Mouse (Mus musculus): ENCODE data around the gene Rab1b. TPM values are rescaled to one million over a fixed set of nuclear protein-coding genes. Genes with fewer than 3 reads are reported as not detected.
"Not testable (repeated sequence)": the region's sequence is repeated elsewhere in the genome, so short reads cannot be mapped to it uniquely, and the experiment has no call there.

Rab1b gene
- polyA plus RNA-seq, 1 experiment from 2014 or later, result 231 TPM

DNA sequence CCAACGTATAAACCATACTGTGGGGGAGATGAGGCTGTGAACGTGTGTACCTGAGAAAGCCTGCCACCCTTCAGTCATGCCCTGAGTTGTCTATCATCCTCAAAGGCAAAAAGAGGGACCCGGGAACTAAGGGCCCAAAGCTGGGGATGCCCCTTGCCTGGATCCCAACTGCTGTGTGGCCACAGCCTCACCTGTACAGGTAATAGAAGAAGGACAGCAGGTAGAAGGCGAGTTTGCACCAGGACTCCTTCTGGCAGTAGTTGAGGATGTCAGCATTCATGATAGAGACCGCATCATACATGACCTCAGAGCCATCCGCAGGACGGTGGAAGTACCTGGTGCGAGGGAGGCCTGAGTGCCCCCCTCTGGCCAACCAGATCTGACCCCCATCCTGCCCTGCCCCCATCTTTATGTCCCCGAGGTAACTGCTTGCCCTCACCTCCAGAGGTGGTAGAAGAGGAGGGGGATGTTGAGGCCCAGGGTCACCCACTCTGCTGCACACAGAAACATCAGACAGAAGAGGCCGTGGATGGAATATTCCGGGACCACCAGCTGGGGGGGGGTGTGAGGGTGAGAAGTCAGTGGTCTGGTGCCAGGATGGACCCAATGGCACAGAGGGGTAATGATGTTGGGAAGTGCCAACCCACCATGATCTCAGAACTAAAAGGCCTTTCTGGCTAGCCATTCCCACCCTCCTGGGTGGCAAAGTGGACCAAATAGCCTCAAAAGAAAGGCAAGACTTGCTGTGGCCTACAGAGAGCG lies 13.2 kb downstream of the Rab1b start:
- Histone ChIP-seq H3K9me3 (ENCODE audit: control insufficient read depth, low read length) (no peaks in the 10 kb centered on the region), H3K9ac (ENCODE audit: low read length) (no peak overlapping the region), H3K4me3 (ENCODE audit: low read depth, low read length) (no peak overlapping the region), H3K4me2 (no peak overlapping the region), H3K4me1 (ENCODE audit: control insufficient read depth, insufficient read depth, low read length) (peaks cover 51% of the 10 kb centered on the region), H3K27ac (ENCODE audit: low read depth, low read length) (no peak overlapping the region), H3K27me3 (ENCODE audit: control insufficient read depth, insufficient read depth, low read length) (no peaks in the 10 kb centered on the region), H3K36me3 (ENCODE audit: control insufficient read depth, insufficient read depth, low read length) (peaks cover 5% of the 10 kb centered on the region; the same call in 1 of the 2 replicates)
- DNase-seq (ENCODE audit: low spot score, missing footprints), result peak; percentile 87
- ATAC-seq (ENCODE audit: low FRiP score), result peak; percentile 1; the same call in 1 of the 2 replicates
- 73% methylated on average over 12 of the region's 12 CpGs for WGBS

- H3K36me3 ChIP-seq (ENCODE audit: control insufficient read depth, insufficient read depth, low read length), result peaks cover 5% of the 10 kb centered on the region; the same call in 1 of the 2 replicates
- H3K9me3 ChIP-seq (ENCODE audit: control insufficient read depth, low read length), result no peaks in the 10 kb centered on the region
- H3K4me3 ChIP-seq (ENCODE audit: low read depth, low read length), result no peak overlapping the region
- no peak overlapping the region for H3K4me2 ChIP-seq
- no peak for DNase-seq (ENCODE audit: low spot score, missing footprints)
- 89% methylated on average over 10 of the region's 10 CpGs for WGBS
- no peak overlapping the region for H3K27ac ChIP-seq (ENCODE audit: low read depth, low read length)
- no peaks in the 10 kb centered on the region for H3K27me3 ChIP-seq (ENCODE audit: control insufficient read depth, insufficient read depth, low read length)
- no peak for ATAC-seq (ENCODE audit: low FRiP score)
- no peak overlapping the region for H3K9ac ChIP-seq (ENCODE audit: low read length)
- peaks cover 43% of the 10 kb centered on the region for H3K4me1 ChIP-seq (ENCODE audit: control insufficient read depth, insufficient read depth, low read length)
These were observed 14.8 kb downstream of the Rab1b start for GRCm38 (mm10) chr19:5092083-5092482.

DNA sequence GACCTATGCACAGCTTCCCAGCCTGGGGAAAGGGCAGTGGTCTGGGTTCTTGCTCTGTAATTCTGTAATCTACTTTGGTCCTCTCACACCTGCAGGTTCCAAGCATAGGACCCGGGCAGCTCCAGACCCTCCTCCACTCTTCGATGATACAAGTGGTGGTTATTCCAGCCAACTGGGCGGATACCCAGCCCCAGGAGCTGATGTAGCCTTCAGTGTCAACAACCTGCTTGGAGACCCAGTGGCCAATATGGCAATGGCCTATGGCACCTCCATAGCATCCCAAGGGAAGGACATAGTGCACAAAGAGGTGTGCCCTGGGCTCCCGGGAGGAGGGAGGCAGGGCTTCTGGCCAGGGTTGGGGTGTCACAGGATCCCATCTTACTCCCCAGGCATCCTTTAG lies 17.5 kb downstream of the Rab1b start:
- Histone ChIP-seq H3K4me2 (peak overlapping the region; percentile 83), H3K4me1 (ENCODE audit: control insufficient read depth, insufficient read depth, low read length) (peaks cover 26% of the 10 kb centered on the region), H3K9me3 (ENCODE audit: control insufficient read depth, low read length) (no peaks in the 10 kb centered on the region), H3K4me3 (ENCODE audit: low read depth, low read length) (peak overlapping the region; percentile 86), H3K27ac (ENCODE audit: low read depth, low read length) (no peak overlapping the region), H3K36me3 (ENCODE audit: control insufficient read depth, insufficient read depth, low read length) (peaks cover 5% of the 10 kb centered on the region; the same call in 1 of the 2 replicates), H3K9ac (ENCODE audit: low read length) (peak overlapping the region; percentile 72; the same call in 1 of the 2 replicates), H3K27me3 (ENCODE audit: control insufficient read depth, insufficient read depth, low read length) (peaks cover 22% of the 10 kb centered on the region)
- DNase-seq (ENCODE audit: low spot score, missing footprints), result no peak
- WGBS, result 86% methylated on average over 4 of the region's 4 CpGs
- no peak for ATAC-seq (ENCODE audit: low FRiP score)

DNA sequence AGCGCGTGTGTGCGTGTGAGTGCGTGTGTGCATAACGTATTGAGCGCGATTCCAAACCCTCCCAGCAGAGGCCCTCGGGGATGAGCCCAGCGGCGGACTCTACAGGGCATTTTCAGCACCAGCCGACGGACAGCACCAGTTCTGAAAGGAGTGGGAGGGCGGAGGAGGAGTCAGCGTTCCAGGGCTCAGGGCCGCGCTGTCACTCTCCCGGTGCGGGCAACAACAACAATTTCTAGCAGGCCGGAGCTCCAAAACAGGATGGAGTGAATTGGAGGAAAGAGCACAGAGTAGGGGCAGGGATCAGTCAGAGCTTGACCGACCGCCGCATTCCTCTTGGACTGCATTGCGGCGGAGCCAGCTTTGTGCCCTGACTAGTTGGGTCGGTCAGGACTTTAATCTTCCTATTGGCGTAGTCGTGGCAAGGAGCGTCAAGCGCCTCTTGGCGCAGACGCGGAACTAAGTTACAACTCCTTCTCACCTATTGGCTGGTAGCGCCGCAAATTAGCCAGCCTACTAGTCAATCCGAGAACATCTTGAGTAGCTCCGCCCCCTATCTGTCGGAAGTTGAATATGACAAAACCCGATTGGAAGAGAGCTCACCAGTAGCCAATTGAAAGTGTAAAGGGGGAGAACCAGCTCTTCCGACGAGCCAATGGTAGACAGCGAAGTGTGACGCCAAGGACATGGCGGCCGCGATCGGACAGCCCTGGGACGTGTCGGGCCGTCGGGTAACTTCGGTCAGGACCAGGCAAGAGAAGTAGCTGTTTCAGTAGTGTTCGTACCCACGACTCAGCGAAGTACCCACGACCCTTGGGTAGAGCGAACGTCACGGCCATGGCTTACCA lies 18.8 kb downstream of the Rab1b start, which contains the start of gene Yif1a:
Gene Yif1a, plus strand, starts transcription at position 655 of the 845 bp plus-strand sequence.
- Histone ChIP-seq H3K4me2 (peak within 1 kb of the TSS; percentile 83), H3K4me1 (ENCODE audit: control insufficient read depth, insufficient read depth, low read length) (peaks cover 22% of the 10 kb centered on the region), H3K27me3 (ENCODE audit: control insufficient read depth, insufficient read depth, low read length) (peaks cover 33% of the 10 kb centered on the region), H3K36me3 (ENCODE audit: control insufficient read depth, insufficient read depth, low read length) (peaks cover 2% of the 10 kb centered on the region; the same call in 1 of the 2 replicates), H3K4me3 (ENCODE audit: low read depth, low read length) (peak within 1 kb of the TSS; percentile 86), H3K9me3 (ENCODE audit: control insufficient read depth, low read length) (no peaks in the 10 kb centered on the region), H3K9ac (ENCODE audit: low read length) (peak within 1 kb of the TSS; percentile 72), H3K27ac (ENCODE audit: low read depth, low read length) (peak within 1 kb of the TSS; percentile 71)
- WGBS, result under 1% methylated on average over 58 of the region's 58 CpGs
- peak; percentile 100 for DNase-seq (ENCODE audit: low spot score, missing footprints)
- peak; percentile 91 for ATAC-seq (ENCODE audit: low FRiP score)

GRCm38 (mm10) chr19:5086533-5086932 lies 20.3 kb downstream of the Rab1b start:
- not testable (repeated sequence) for ATAC-seq (ENCODE audit: low FRiP score); H3K4me2 ChIP-seq
- H3K27me3 ChIP-seq (ENCODE audit: control insufficient read depth, insufficient read depth, low read length), result peaks cover 48% of the 10 kb centered on the region

GRCm38 (mm10) chr19:5085145-5085863 lies 21.6 kb downstream of the Rab1b start, which contains the start of gene Tmem151a:
Gene Tmem151a, minus strand, starts transcription at chr19:5085531.
- ATAC-seq (ENCODE audit: low FRiP score) (no peak), DNase-seq (ENCODE audit: low spot score, missing footprints) (no peak)
- 2% methylated on average over 60 of the region's 69 CpGs for WGBS
- Histone ChIP-seq H3K4me3 (ENCODE audit: low read depth, low read length) (peak within 1 kb of the TSS; percentile 35), H3K27ac (ENCODE audit: low read depth, low read length) (no peak within 1 kb of the TSS), H3K9ac (ENCODE audit: low read length) (peak within 1 kb of the TSS; percentile 36), H3K9me3 (ENCODE audit: control insufficient read depth, low read length) (no peaks in the 10 kb centered on the region), H3K36me3 (ENCODE audit: control insufficient read depth, insufficient read depth, low read length) (no peaks in the 10 kb centered on the region; the same call in 1 of the 2 replicates), H3K4me2 (peak within 1 kb of the TSS; percentile 55), H3K4me1 (ENCODE audit: control insufficient read depth, insufficient read depth, low read length) (peaks cover 22% of the 10 kb centered on the region), H3K27me3 (ENCODE audit: control insufficient read depth, insufficient read depth, low read length) (peaks cover 55% of the 10 kb centered on the region)

More at GRCm38 (mm10) chr19:5086533-5086932, 20.3 kb downstream of the Rab1b start:
- DNase-seq (ENCODE audit: low spot score, missing footprints); H3K9me3 ChIP-seq (ENCODE audit: control insufficient read depth, low read length); H3K27ac ChIP-seq (ENCODE audit: low read depth, low read length); H3K36me3 ChIP-seq (ENCODE audit: control insufficient read depth, insufficient read depth, low read length); H3K9ac ChIP-seq (ENCODE audit: low read length); H3K4me3 ChIP-seq (ENCODE audit: low read depth, low read length): not testable (repeated sequence)
- WGBS, result 59% methylated on average over 4 of the region's 4 CpGs
- peaks cover 22% of the 10 kb centered on the region for H3K4me1 ChIP-seq (ENCODE audit: control insufficient read depth, insufficient read depth, low read length)

DNA sequence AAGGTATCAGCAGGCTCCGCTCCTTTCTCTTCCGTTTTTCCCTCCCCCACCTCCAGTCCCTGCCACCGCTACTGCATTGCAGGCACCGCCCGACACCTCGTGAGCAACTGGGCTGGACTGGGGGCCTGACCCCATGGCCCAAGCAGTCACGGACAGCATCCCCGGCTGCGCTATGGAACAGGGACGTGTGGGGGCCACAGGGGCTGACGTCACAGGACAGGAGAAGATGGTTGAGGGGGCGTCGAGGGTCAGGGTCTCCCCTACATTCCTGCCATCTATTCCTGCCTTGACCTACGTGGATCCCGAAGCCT lies 22.1 kb downstream of the Rab1b start:
- Histone ChIP-seq H3K36me3 (ENCODE audit: control insufficient read depth, insufficient read depth, low read length) (no peaks in the 10 kb centered on the region; the same call in 1 of the 2 replicates), H3K9me3 (ENCODE audit: control insufficient read depth, low read length) (no peaks in the 10 kb centered on the region), H3K9ac (ENCODE audit: low read length) (no peak overlapping the region), H3K27ac (ENCODE audit: low read depth, low read length) (no peak overlapping the region), H3K4me3 (ENCODE audit: low read depth, low read length) (peak overlapping the region; percentile 35), H3K4me1 (ENCODE audit: control insufficient read depth, insufficient read depth, low read length) (peaks cover 22% of the 10 kb centered on the region), H3K4me2 (peak overlapping the region; percentile 55), H3K27me3 (ENCODE audit: control insufficient read depth, insufficient read depth, low read length) (peaks cover 55% of the 10 kb centered on the region)
- DNase-seq (ENCODE audit: low spot score, missing footprints) (no peak), ATAC-seq (ENCODE audit: low FRiP score) (no peak)
- WGBS, result 7% methylated on average over 15 of the region's 15 CpGs

DNA sequence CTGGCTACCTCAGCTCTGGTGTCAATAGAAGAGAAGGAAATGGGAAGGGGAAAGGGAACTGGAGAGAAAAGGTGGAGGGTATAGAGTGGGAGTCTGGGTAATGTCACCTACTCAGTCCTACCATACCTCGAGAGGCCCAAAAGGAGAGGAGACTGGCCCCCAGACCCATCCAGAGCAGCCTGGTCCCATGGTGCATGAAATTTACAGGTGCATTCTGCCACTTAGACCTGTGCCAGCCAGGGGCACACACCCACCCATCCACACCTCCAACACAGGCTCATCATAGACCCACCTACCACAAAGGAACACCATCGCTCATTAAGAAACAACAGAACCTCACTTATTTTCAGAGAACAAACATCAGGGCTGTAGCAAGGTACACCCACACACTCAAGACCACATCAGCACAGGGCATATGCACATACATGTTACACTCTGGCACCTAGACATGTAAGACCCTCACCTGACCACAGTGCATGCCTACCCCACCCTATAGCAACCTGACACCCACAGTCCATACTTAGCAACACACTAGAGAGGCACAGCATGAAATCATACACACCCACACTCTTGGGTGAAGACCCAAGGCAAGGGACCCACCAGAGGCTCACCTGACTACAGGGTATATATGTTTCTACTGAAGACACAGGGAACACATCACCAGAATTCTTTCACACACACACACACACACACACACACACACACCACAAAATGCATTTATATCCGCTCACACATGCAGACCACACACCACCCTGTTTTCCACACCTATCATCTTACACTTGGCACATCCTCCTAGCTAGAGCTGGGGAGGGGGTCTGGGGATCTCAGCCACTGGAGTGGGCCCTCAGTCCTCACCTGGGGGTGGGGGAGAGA lies 22.7 kb downstream of the Rab1b start:
- Histone ChIP-seq H3K27me3 (ENCODE audit: control insufficient read depth, insufficient read depth, low read length) (peaks cover 55% of the 10 kb centered on the region), H3K9ac (ENCODE audit: low read length) (no peak overlapping the region), H3K27ac (ENCODE audit: low read depth, low read length) (no peak overlapping the region), H3K36me3 (ENCODE audit: control insufficient read depth, insufficient read depth, low read length) (no peaks in the 10 kb centered on the region), H3K4me1 (ENCODE audit: control insufficient read depth, insufficient read depth, low read length) (peaks cover 18% of the 10 kb centered on the region), H3K4me2 (no peak overlapping the region), H3K9me3 (ENCODE audit: control insufficient read depth, low read length) (no peaks in the 10 kb centered on the region), H3K4me3 (ENCODE audit: low read depth, low read length) (no peak overlapping the region)
- DNase-seq (ENCODE audit: low spot score, missing footprints), result no peak
- WGBS, result 64% methylated on average over 3 of the region's 3 CpGs
- no peak for ATAC-seq (ENCODE audit: low FRiP score)

All from midbrain, embryonic 11.5 days (tissue).